Mouse (Mus musculus) embryonic facial prominence, embryonic 10.5 days (tissue): ENCODE data around the gene Prr12. TPM values are rescaled to one million over a fixed set of nuclear protein-coding genes. Genes with fewer than 3 reads are reported as not detected.

Experiments used
- DNase-seq: peaks from one replicate; pipeline ENCODE4 v3.0.0-alpha.2; 2017; ENCODE audit warnings: low spot score
- H3K27ac ChIP-seq: fragments of 300-500 bp; sonication (generic); replicated peaks from 2 replicates; pipeline ENCODE4 v1.5.1; 2016; ENCODE audit warnings: mild to moderate bottlenecking
- H3K27me3 ChIP-seq: fragments of 300-500 bp; sonication (generic); replicated peaks from 2 replicates; pipeline ENCODE4 v1.6.1; 2016; ENCODE audit warnings: low read depth, mild to moderate bottlenecking; ENCODE audit not compliant: poor library complexity, severe bottlenecking
- H3K36me3 ChIP-seq: fragments of 300-500 bp; sonication (generic); replicated peaks from 2 replicates; pipeline ENCODE4 v1.6.1; 2016; ENCODE audit warnings: mild to moderate bottlenecking, moderate library complexity
- H3K4me1 ChIP-seq: fragments of 300-500 bp; sonication (generic); 2 replicates; pipeline ENCODE4 v1.6.1; 2016
- H3K4me3 ChIP-seq: fragments of 300-500 bp; sonication (generic); 2 replicates; pipeline ENCODE4 v1.5.1; 2016; ENCODE audit warnings: mild to moderate bottlenecking, moderate library complexity
- H3K9me3 ChIP-seq: fragments of 300-500 bp; sonication (generic); 2 replicates; pipeline ENCODE4 v1.6.1; 2016; ENCODE audit warnings: mild to moderate bottlenecking
- WGBS: fragments of 180-500 bp; shearing (Covaris S2); methylation state at CpG from one replicate; pipeline ENCODE4 v1.1.7; 2016; 5-methylcytosine and 5-hydroxymethylcytosine counted together
- polyA plus RNA-seq: library from polyadenylated mRNA; unstranded; fragments of >200 nt; fragmentation: Nextera tagmentation; extraction: Ambion mirVana; gene quantifications from 2 replicates; pipeline ENCODE4 v1.2.1, GENCODE M21; 2016

The Prr12 gene
- polyA plus RNA-seq, 1 experiment from 2014 or later, result 14.9 TPM

DNA sequence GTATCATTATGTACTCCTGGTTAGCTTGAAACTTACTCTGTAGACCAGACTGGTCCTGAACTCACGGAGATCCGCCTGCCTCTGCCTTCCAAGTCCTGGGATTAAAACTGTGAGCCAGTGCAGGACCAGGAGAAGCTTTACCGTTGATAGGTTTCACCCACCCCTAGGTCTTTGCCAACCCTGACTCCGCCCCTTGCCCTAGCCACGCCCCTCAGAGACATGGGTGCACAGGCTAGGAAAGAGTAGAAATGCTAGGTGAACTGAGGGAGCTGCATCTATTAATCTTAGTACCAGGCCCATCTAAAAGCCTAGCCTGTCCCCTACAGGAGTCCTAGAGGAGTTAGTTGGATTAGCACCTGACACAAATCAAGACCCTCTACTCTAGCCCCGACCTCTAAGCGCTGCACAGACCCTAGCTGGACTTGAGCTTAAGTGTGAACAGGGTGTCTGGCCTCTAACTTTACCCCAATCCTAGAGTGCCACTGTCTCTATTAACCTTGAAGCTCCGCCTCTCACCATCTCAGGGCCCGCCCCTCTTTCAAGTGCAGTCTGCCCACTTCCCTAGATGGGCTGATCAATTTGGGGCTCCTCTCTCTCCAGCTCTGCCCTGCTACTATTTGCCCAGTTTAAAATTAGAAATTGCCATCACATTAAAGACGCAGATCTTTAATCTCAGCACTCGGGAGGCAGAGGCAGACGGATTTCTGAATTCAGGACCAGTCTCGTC, 37.7 kb upstream of the Prr12 start:
- no peak overlapping the region for H3K27ac ChIP-seq
- peak overlapping the region; percentile 76 for H3K4me3 ChIP-seq
- peaks cover 46% of the 10 kb centered on the region for H3K4me1 ChIP-seq
- DNase-seq, result no peak
- H3K27me3 ChIP-seq, result no peaks in the 10 kb centered on the region
- peaks cover 46% of the 10 kb centered on the region for H3K36me3 ChIP-seq
- 80% methylated on average over 13 of the region's 13 CpGs for WGBS
- no peaks in the 10 kb centered on the region for H3K9me3 ChIP-seq

GRCm38 (mm10) chr7:45088597-45088996, 35.9 kb upstream of the Prr12 start:
- no peak overlapping the region for H3K27ac ChIP-seq
- H3K4me3 ChIP-seq, result no peak overlapping the region
- H3K27me3 ChIP-seq, result no peaks in the 10 kb centered on the region
- H3K36me3 ChIP-seq, result peaks cover 63% of the 10 kb centered on the region
- H3K4me1 ChIP-seq, result peaks cover 29% of the 10 kb centered on the region
- DNase-seq, result no peak
- no peaks in the 10 kb centered on the region for H3K9me3 ChIP-seq
- WGBS, result 92% methylated on average over 17 of the region's 17 CpGs

GRCm38 (mm10) chr7:45086084-45086483, 33.4 kb upstream of the Prr12 start:
- DNase-seq, result no peak
- Histone ChIP-seq H3K4me1 (peaks cover 20% of the 10 kb centered on the region), H3K4me3 (no peak overlapping the region), H3K9me3 (no peaks in the 10 kb centered on the region), H3K27ac (no peak overlapping the region), H3K36me3 (peaks cover 82% of the 10 kb centered on the region), H3K27me3 (no peaks in the 10 kb centered on the region)
- WGBS, result 77% methylated on average over 4 of the region's 4 CpGs

- H3K9me3 ChIP-seq, result no peaks in the 10 kb centered on the region
- H3K27ac ChIP-seq, result 0 out of 2 replicates have a peak overlapping the region, but pooled peaks have one; percentile 10
- peaks cover 66% of the 10 kb centered on the region for H3K36me3 ChIP-seq
- DNase-seq, result no peak
- 84% methylated on average over 22 of the region's 22 CpGs for WGBS
- peaks cover 11% of the 10 kb centered on the region for H3K4me1 ChIP-seq
- no peaks in the 10 kb centered on the region for H3K27me3 ChIP-seq
- no peak overlapping the region for H3K4me3 ChIP-seq
Observed at GRCm38 (mm10) chr7:45083300-45083890, 30.7 kb upstream of the Prr12 start.

DNA sequence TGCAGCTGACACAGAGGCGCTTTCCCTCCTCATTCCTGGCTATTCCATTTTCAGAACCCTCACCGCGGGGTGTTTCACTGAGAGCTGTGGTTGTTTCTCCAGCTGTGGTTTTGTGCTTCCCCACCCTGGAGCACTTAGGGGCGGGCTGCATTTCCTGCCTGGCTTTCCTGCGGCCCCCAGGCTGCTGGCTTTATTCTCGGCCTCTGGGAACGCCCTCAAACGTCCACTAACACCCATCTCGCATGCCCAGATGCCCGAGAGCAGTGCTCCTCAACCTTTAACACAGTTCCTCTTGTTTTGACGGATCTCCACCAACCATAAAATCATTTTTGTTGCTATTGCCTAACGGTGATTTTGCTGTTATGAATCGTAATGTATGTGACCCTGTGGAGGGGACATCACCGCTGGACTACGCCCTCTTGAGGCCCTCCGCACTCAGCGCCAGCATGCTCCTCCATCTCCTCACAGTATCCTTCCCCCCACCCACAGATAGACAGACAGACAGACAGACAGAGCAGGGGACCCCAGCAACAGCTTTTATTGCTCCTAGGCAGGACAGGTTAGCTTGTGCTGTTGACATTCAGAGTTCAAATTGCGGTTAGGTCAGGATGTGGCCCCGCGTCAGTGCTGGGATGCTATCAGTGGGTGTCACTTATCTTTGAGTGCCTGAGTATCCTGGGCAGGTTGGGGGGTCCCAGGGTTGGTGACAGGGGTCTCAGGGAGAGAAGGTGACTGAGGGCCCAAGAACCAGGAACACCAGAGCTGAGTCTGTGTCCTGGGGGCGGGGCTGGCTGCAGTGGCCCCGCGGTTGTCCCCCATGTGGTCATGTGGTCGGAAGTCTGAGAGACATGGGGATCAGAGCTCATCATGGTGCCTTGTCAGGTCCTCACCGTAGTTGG, 30.0 kb upstream of the Prr12 start:
- WGBS, result 74% methylated on average over 25 of the region's 25 CpGs
- no peak for DNase-seq
- Histone ChIP-seq H3K36me3 (peaks cover 63% of the 10 kb centered on the region), H3K27ac (0 out of 2 replicates have a peak overlapping the region, but pooled peaks have one; percentile 36), H3K4me1 (peaks cover 11% of the 10 kb centered on the region), H3K27me3 (no peaks in the 10 kb centered on the region), H3K4me3 (no peak overlapping the region), H3K9me3 (no peaks in the 10 kb centered on the region)

DNA sequence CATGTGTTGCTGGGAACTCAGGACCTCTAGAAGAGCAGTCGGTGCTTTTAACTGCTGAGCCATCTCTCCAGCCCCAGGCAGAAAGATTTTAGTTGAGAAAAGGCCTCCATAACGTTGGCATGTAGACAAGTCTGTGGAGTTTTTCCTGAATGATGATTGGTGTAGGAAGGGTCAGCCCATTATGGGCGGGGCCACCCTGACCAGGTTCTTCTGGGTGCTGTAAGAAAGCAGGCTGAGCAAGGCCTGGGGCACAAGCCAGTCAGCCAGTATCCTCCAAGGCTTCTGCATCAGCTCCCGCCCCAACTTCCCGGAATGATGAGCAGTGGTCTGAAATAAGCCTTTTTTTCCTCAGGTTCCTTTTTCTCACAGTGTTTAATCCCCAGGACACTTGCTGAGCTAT, 28.3 kb upstream of the Prr12 start:
- Histone ChIP-seq H3K9me3 (no peaks in the 10 kb centered on the region), H3K36me3 (peaks cover 63% of the 10 kb centered on the region), H3K27me3 (no peaks in the 10 kb centered on the region), H3K4me1 (peaks cover 11% of the 10 kb centered on the region), H3K27ac (no peak overlapping the region), H3K4me3 (no peak overlapping the region)
- 41% methylated on average over 5 of the region's 5 CpGs for WGBS
- DNase-seq, result no peak

DNA sequence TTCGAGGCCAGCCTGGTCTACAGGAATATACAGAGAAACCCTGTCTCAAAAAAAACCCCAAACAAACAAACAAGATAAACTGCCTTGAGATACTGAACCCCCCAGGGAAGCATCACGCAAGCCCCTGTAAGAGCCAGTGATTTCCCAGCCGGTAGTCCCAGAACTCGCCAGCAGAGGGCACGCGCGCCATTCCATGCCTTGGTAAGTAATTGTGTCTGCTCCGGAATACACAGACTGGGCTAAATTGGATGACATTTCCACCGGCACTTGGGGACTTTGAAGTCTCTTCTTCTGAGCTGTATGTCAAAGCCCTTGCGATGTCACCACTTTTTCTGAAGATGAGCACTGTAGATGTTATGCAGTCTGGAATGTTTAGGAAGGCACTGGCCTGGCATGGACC, 27.2 kb upstream of the Prr12 start:
- no peak overlapping the region for H3K4me3 ChIP-seq
- H3K27me3 ChIP-seq, result no peaks in the 10 kb centered on the region
- 2% methylated on average over 10 of the region's 10 CpGs for WGBS
- peaks cover 11% of the 10 kb centered on the region for H3K4me1 ChIP-seq
- H3K9me3 ChIP-seq, result no peaks in the 10 kb centered on the region
- peaks cover 63% of the 10 kb centered on the region for H3K36me3 ChIP-seq
- no peak overlapping the region for H3K27ac ChIP-seq
- peak; percentile 91 for DNase-seq

GRCm38 (mm10) chr7:45078513-45078912, 25.8 kb upstream of the Prr12 start:
- WGBS, result 40% methylated on average over 9 of the region's 9 CpGs
- Histone ChIP-seq H3K27ac (no peak overlapping the region), H3K36me3 (peaks cover 64% of the 10 kb centered on the region), H3K4me1 (peaks cover 11% of the 10 kb centered on the region), H3K27me3 (no peaks in the 10 kb centered on the region), H3K4me3 (0 out of 2 replicates have a peak overlapping the region, but pooled peaks have one; percentile 3), H3K9me3 (no peaks in the 10 kb centered on the region)
- peak; percentile 78 for DNase-seq

DNA sequence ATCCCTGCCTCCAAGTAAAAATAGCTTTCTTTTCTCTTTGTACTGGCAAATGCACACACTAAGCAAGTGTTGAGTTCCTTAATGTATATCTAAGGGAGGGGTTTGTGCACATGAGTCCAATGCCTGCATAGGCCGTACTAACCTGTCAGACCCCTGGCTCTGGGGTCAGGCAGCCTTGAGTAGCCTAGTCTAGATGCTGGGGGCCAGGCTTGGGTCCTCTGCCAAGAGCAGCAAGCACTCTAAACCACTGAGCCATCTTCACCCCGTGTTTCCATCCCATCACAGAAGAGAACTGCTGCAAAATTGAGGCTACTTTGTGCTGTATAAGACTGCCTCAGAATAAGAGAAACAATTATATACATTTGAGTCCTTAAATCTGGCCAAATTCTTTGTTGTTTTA, 25.1 kb upstream of the Prr12 start:
- Histone ChIP-seq H3K4me3 (no peak overlapping the region), H3K36me3 (peaks cover 61% of the 10 kb centered on the region), H3K27ac (no peak overlapping the region), H3K4me1 (peaks cover 9% of the 10 kb centered on the region), H3K27me3 (no peaks in the 10 kb centered on the region), H3K9me3 (no peaks in the 10 kb centered on the region)
- WGBS, result 93% methylated on average over 2 of the region's 2 CpGs
- no peak for DNase-seq

- 89% methylated on average over 14 of the region's 14 CpGs for WGBS
- Histone ChIP-seq H3K4me1 (peaks cover 4% of the 10 kb centered on the region), H3K36me3 (peaks cover 56% of the 10 kb centered on the region), H3K4me3 (no peak overlapping the region), H3K27me3 (no peaks in the 10 kb centered on the region), H3K27ac (no peak overlapping the region), H3K9me3 (no peaks in the 10 kb centered on the region)
- no peak for DNase-seq
Observed at GRCm38 (mm10) chr7:45077322-45077721, 24.6 kb upstream of the Prr12 start.

- no peak overlapping the region for H3K27ac ChIP-seq
- H3K27me3 ChIP-seq, result no peaks in the 10 kb centered on the region
- 91% methylated on average over 30 of the region's 30 CpGs for WGBS
- H3K4me1 ChIP-seq, result peaks cover 3% of the 10 kb centered on the region; the same call in 1 of the 2 replicates
- no peaks in the 10 kb centered on the region for H3K9me3 ChIP-seq
- peaks cover 50% of the 10 kb centered on the region for H3K36me3 ChIP-seq
- DNase-seq, result no peak
- H3K4me3 ChIP-seq, result no peak overlapping the region
Observed at GRCm38 (mm10) chr7:45076501-45076900, 23.8 kb upstream of the Prr12 start.

GRCm38 (mm10) chr7:45075405-45075804, 22.7 kb upstream of the Prr12 start:
- peaks cover 50% of the 10 kb centered on the region for H3K36me3 ChIP-seq
- H3K27ac ChIP-seq, result no peak overlapping the region
- no peak overlapping the region for H3K4me3 ChIP-seq
- no peaks in the 10 kb centered on the region for H3K9me3 ChIP-seq
- H3K27me3 ChIP-seq, result no peaks in the 10 kb centered on the region
- DNase-seq, result no peak
- 90% methylated on average over 4 of the region's 4 CpGs for WGBS
- peaks cover 3% of the 10 kb centered on the region; the same call in 1 of the 2 replicates for H3K4me1 ChIP-seq
